Mouse (Mus musculus): Measurements from ENCODE around the gene 1700012B09Rik. TPM values are rescaled to one million over a fixed set of nuclear protein-coding genes. Genes with fewer than 3 reads are reported as not detected.
A peak's percentile ranks its signal among the peaks of the same experiment; 100 is the strongest.

1700012B09Rik gene
- polyA plus RNA-seq, 2 experiments from 2014 or later: not detected

DNA sequence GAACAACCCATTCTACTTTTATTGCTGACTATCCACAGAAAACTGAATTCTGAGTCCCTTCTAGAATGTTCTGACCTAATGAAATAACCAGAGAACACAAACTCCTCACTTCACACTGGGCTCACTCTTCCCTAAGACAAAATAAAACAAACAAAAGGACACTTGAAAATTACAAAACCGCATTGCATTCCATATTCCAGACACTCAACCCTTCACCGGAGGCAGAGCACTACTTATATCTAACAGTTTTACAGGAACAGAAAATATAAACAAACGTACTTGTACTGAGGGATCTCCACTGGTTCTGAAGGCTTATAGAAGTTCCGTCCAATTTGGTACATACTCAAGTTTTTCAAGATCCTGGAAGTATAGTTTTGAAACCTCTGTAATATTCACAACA, 42.5 kb downstream of the 1700012B09Rik start:
- ATAC-seq: no peak

DNA sequence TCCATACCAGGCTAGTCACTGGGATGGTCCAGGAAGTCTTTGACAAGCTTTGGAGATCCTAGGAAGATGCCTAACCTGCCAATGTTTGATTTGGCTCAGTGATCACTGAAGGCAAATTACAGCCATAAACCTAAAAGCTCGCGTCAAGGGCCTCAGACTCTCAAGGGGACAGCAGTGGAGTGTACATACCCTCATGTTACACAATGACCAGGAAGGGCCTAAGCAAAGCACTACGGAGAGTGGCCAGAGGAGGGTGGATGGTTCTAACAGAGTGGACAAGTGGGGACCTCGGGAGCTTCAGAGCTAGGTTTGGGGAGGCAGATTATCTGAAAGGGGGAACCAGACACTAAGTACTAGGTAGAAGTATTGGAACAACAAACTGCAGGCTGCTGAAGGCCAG, 44.2 kb downstream of the 1700012B09Rik start:
- ATAC-seq: no peak

DNA sequence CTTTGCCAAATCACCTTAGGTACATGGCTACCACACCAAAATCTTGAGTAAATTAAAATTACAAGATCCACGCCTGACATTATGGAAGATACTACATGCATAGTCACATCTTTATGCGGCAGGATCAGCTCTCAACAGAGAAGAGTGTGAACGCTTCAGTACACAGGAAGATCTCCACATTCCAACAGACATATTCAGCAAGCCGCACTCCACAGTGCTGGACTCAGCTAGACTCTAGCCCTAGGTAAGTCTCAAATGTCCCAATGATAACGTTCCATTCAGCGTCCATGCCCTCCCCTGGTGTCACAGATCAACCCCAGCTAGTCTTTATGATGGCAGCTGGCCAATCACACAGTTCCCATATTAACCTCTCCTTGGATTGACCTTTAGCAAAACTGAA, 44.8 kb downstream of the 1700012B09Rik start:
- no peak for ATAC-seq

DNA sequence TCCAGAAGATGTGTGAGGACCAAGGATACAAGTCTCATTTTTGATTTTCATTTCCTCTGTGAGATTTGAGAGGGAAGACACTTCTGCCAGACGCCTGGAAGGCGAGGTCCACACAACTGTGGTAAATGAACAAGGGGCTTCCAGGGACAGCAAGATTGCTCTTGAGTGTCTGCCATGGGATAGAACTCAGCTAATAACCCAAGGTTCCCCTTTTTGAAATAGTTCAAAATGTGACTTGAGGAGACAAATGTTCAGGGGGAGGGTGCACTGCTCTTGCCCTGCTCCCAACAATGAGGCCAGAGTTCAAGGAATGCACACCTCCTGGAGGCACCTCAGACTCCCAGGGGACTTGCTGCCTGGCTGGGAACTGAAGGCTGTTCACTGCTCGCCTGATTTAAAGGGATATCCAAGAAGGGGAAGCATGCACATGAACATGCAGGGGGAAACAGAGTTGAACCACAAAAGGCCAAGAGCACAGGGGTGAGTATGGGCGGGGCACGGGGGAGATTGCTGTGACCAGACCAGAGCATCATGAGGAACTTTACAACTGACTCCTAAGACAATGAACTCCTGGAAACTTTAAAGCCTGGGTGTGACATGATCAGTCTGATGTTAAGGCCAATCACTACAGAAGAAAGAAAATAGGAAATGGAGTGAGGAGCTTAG, 45.9 kb downstream of the 1700012B09Rik start:
- no peak for ATAC-seq

DNA sequence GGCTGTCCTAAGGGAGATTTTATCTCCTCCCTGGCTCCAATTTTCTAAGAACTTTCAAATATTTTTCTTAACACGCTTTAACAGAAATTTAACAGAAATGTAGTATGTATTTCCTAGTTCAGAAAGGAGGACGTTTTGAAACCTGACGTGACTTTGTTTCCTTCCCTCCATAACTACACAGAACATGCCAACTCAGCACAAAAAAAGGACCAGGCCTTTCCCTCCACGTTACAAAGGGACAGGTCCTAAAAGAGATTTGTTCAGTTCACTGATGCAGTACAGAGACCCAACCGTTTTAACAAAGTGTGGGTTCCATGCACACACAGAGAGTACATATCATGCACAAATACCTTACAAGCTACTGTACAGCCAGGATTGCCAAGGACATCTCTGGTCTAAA, 49.2 kb downstream of the 1700012B09Rik start:
- no peak for ATAC-seq

DNA sequence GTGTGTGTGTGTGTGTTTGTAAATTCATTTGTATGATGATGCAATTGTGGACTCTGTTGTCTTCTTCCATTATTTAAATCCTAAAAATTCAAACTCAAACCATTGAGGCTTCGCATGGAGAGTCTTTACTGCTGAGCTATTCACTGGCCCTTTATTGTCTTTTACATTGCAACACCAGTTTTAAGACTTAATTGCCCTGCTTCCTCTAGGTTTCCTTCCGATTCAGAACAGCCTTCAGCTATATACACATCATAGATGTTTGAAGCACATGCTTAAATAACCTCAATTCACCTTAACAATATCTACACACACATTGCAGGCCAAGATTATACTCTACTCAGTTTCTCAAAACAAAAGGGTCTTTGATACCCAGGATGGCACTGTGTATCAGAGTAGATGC, 50.4 kb downstream of the 1700012B09Rik start:
- ATAC-seq: no peak

DNA sequence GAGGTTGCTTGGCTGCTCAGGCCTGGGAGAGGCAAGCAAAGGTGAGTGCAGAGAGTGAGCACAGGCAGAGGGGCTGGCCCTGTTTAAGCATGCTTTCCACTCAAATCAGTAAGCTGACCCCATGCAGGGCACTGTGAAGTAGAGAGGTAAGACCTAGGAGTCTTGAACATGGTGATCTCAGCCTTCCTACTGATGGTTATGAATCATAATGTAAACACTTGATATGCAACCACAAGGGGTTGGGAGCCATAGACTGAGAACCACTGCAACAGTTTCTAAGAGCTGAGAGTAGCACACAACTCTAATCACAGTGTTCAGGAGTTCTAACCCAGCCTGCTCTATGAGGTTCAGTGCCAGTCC, 52.5 kb downstream of the 1700012B09Rik start:
- peak; percentile 43 for ATAC-seq

DNA sequence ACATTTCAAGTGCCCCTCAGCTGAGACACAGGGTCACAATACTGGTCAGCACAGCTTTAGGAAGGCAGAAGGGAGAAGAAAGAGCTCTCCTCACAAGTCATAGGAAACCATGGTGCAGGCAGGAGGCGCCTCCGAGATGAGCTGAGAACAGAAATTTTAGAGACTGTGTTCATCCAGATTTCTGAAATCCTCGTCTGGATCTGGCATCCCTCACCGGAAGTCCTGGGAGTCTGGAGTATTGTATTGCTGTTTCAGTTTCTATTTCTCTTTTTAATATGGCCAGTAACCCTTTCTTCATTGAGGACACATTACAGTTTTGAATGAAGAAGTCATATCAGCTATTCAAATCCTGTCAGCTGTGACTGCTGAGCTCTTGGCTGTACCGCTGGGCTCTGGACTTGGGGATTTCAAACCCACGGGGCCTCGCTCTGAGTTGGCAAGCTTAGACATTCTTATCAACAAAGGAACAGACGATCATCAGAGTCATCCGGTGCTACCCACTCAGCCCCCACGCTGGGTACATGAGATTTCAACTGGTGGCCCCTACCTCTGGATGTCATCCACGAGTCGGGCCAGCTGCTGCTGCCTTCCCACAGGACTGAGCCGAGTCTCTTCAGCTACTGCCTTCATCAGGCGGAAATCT, 53.0 kb downstream of the 1700012B09Rik start:
- ATAC-seq: peak; percentile 39

DNA sequence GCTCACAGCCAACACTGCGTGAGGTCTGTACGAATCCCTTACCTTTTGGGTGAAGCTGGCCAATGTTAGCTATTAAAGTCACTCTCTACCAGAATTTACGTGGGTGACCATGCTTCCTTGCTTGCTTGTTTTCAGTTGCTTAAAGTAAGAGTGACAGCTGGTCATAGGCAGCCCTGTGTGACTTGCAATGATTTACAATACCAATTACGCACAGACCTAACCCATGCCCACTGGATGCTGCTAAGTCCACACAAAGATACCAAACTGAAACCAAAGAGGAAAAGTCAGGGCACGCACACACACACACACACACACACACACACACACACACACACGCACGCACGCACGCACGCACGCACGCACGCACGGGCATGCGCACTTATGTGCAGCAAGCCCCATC, 55.6 kb downstream of the 1700012B09Rik start:
- ATAC-seq: no peak

DNA sequence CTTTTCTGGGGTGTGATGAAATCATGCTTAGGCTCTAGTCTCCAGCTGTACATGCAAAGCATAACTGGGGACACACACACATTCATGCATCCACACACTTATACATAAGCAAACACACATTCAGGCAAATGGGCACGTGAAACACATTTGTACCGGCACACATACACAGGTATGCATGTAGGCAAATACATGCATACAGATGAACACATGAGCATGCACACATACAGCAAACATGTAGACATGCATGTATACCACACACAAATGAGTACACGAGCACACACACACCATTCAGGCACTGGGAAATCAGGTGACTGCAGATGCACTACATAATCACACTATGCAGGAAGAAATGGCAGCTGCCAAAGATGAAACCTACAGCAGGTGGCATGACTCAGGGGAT, 59.9 kb downstream of the 1700012B09Rik start:
- no peak for ATAC-seq

Other genes starting within 250 kb of the 1700012B09Rik start
- gene Amotl1, start 126.0 kb downstream of the 1700012B09Rik start, polyA plus RNA-seq (2017; shearing (Covaris generic)): under 1 TPM in 1 of 2 experiments, not detected in 1; 0.06 TPM
- gene Piwil4, start 30.3 kb downstream of the 1700012B09Rik start, polyA plus RNA-seq (2017; shearing (Covaris generic)): under 1 TPM; 0.44 to 0.57 TPM
- gene Fut4, start 18.6 kb downstream of the 1700012B09Rik start, polyA plus RNA-seq (2017; shearing (Covaris generic)): under 1 TPM in 1 of 2 experiments, not detected in 1; 0.19 TPM
- gene Mre11a, start 13.6 kb upstream of the 1700012B09Rik start, polyA plus RNA-seq (2017; shearing (Covaris generic)): 10 to 100 TPM; 24.0 to 25.6 TPM
- 10 to 100 TPM; 27.4 to 37.3 TPM for gene Ankrd49, start 13.8 kb upstream of the 1700012B09Rik start, polyA plus RNA-seq (2017; shearing (Covaris generic))
- gene Gpr83, start 89.2 kb upstream of the 1700012B09Rik start, polyA plus RNA-seq (2017; shearing (Covaris generic)): 100 to 1,000 TPM; 158 to 164 TPM
- gene Izumo1r, start 132.9 kb upstream of the 1700012B09Rik start, polyA plus RNA-seq (2017; shearing (Covaris generic)): 1,000 to 10,000 TPM; 1,336 to 1,816 TPM

Measured in CD4-positive, CD25-positive, alpha-beta regulatory T cell, adult 4 months (primary cell).